Mouse (Mus musculus): ENCODE results near the gene Setd6. TPM values are rescaled to one million over a fixed set of nuclear protein-coding genes. Genes with fewer than 3 reads are reported as not detected.

Gene Setd6
- polyA plus RNA-seq, 1 experiment from 2014 or later, result 15.7 TPM

DNA sequence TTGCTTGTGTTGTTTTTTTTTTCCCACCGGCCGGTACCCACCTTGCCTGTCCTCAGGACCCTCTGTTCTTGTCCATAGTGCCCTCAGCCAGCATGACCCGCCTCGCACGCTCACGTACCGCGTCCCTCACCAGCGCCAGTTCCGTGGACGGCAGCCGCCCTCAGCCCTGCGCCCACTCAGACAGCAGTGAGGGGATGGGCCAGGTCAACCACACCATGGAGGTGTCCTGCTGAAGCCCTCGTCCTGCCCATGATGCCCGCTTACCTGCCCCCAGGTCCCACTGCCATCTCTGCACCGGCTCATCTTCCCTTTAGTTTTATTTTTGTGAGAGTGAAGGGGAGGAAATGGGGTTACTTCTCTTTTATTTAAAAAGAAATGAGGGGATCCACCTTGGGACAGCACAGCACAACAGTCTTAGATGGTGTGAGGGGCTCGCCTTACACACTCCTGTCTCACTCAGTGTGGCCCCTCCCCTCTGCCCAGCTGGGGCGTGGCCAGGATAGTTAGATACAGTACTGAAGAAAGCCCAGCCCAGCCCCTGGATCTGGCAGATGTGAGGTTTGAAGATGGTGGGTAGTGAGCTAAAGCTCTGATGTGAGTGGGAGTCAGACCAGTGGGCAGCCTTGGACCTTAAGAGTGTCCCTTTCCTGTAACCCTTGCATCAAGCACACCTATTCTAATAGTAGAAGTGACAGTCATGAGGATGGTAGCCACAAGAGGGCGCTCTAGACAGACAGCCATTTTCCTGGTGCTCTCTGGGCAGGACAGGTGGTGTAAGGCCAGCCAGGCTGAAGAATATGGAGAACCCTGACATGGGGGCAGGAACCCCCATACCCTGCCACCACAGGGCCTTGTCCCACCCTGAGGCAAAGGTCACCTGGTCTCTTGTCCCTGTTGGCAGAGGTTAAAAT lies 2.3 kb upstream of the Setd6 start:
- WGBS, result 76% methylated on average over 19 of the region's 19 CpGs
- Histone ChIP-seq H3K4me1 (peaks cover 16% of the 10 kb centered on the region), H3K4me2 (no peak overlapping the region), H3K9me3 (no peaks in the 10 kb centered on the region), H3K4me3 (no peak overlapping the region), H3K36me3 (peaks cover 16% of the 10 kb centered on the region), H3K27ac (no peak overlapping the region), H3K9ac (no peak overlapping the region), H3K27me3 (no peaks in the 10 kb centered on the region)
- ATAC-seq (ENCODE audit: insufficient number of reproducible peaks, low FRiP score, low TSS enrichment, low read depth), result no peak

DNA sequence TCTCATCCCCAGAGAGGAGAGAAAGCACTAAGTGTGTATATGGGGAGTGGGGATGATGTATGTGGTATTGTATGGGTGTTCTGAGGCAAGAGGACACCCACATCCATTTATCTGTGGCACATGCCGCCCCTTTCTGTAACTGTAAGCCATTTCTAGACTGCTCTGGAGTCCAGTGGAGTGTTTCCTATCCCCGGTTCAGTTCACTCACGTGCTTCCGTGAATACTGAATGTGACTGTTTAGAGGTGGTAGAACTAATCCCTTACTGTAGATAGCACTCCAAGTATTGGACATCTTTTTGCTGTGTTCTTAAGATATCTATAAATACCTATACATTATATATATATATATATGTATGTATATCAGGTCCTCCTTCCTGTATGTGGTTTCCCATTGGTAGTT lies 1.3 kb upstream of the Setd6 start:
- WGBS, result 92% methylated on average over 4 of the region's 4 CpGs
- Histone ChIP-seq H3K4me2 (no peak overlapping the region), H3K36me3 (peaks cover 24% of the 10 kb centered on the region), H3K4me1 (peaks cover 16% of the 10 kb centered on the region), H3K9me3 (no peaks in the 10 kb centered on the region), H3K4me3 (no peak overlapping the region), H3K9ac (no peak overlapping the region), H3K27ac (no peak overlapping the region), H3K27me3 (no peaks in the 10 kb centered on the region)
- no peak for ATAC-seq (ENCODE audit: insufficient number of reproducible peaks, low FRiP score, low TSS enrichment, low read depth)

DNA sequence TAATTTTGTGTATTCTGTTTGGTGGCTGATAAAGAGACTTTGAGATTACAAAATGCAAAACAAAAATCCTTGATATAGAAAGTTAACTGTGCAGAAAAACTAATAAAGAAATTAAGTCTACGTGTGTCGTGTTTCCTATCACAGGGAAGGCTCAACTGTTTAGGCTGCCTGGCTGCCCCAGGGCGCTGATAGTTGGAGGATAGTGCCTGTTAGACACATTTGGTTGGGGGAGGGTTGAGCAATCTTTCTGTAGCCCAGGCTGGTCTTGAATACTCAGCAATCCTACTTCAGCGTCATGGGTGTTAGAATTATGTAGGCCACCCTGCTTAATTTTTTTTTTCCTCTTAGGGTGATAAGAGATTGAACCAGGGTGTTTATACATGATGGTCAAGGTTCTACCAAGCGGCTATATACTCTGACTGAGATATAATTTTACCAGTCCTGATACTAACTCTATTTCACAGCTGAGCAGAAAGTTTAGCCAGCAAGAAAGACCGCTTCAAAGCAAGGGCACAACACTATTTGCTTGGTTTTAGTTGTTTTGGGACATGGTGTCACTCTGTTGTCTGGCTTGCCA lies 756 bp upstream of the Setd6 start:
- ATAC-seq (ENCODE audit: insufficient number of reproducible peaks, low FRiP score, low TSS enrichment, low read depth), result no peak
- no peaks in the 10 kb centered on the region for H3K9me3 ChIP-seq
- H3K27me3 ChIP-seq, result no peaks in the 10 kb centered on the region
- H3K27ac ChIP-seq, result no peak overlapping the region
- WGBS, result 85% methylated on average over 6 of the region's 6 CpGs
- no peak overlapping the region for H3K9ac ChIP-seq
- peaks cover 30% of the 10 kb centered on the region for H3K36me3 ChIP-seq
- H3K4me1 ChIP-seq, result peaks cover 16% of the 10 kb centered on the region
- peak overlapping the region; percentile 87 for H3K4me3 ChIP-seq
- peak overlapping the region; percentile 91; the same call in 1 of the 2 replicates for H3K4me2 ChIP-seq

DNA sequence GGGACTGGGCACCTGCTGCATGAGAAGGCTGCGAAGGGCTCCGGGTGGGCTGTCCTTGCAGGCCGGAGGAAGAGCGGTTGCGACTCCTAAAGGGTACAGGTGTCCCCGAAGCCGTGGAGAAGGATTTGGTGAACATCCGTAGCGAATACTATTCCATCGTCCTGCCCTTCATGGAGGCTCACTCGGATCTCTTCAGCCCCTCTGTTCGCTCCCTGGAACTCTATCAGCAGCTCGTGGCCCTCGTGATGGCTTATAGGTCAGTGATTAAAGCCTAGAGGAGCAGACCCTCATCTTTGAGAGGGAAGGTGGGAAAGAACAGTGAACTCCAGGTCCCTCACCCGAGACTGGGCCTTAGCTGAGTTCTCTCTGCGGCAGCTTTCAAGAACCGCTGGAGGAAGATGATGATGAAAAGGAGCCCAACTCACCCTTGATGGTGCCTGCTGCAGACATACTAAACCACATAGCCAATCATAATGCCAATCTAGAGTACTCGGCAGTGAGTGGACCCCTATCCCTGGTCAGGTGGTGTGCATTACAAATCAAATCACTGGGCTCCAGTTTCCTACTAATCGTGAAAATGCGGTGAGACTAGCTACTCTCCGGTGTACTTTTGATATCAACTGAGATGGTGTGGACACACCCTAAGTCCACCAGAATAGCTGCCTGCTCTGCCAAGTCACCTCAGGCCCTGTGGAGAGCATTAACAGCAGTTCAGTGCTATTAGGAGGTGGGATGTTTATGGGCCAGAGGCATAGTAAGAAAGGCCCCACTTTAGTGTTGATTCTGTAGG lies 1.1 kb downstream of the Setd6 start:
- peak overlapping the region; percentile 87 for H3K4me3 ChIP-seq
- H3K9me3 ChIP-seq, result no peaks in the 10 kb centered on the region
- ATAC-seq (ENCODE audit: insufficient number of reproducible peaks, low FRiP score, low TSS enrichment, low read depth), result no peak
- H3K27me3 ChIP-seq, result no peaks in the 10 kb centered on the region
- H3K27ac ChIP-seq, result 0 out of 2 replicates have a peak overlapping the region, but pooled peaks have one; percentile 1
- WGBS, result 18% methylated on average over 21 of the region's 21 CpGs
- peak overlapping the region; percentile 87 for H3K9ac ChIP-seq
- H3K4me1 ChIP-seq, result peaks cover 16% of the 10 kb centered on the region
- peaks cover 47% of the 10 kb centered on the region for H3K36me3 ChIP-seq
- peak overlapping the region; percentile 91 for H3K4me2 ChIP-seq

DNA sequence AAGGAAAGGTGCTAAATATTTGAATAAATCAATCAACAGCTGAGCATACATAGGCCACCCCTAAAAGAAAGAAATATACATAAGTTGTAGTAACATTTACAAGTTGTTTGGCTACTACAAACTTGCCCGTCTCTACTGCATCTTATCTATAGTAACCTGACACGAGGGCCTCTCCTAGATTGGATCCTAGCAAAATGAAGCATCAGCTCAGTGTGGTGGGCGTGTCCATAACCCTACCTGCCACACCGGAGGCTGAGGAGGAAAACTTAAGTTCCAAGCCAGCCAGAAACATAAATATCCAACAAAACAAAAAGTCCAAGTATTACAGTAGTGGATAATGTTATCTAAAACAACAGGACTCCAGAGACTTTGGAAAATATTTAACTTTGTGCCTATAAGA lies 11.9 kb downstream of the Setd6 start:
- 80% methylated on average over 4 of the region's 4 CpGs for WGBS
- Histone ChIP-seq H3K27ac (no peak overlapping the region), H3K4me3 (no peak overlapping the region), H3K9ac (no peak overlapping the region), H3K4me1 (no peaks in the 10 kb centered on the region), H3K9me3 (no peaks in the 10 kb centered on the region), H3K4me2 (no peak overlapping the region), H3K36me3 (peaks cover 76% of the 10 kb centered on the region), H3K27me3 (no peaks in the 10 kb centered on the region)
- no peak for ATAC-seq (ENCODE audit: insufficient number of reproducible peaks, low FRiP score, low TSS enrichment, low read depth)

DNA sequence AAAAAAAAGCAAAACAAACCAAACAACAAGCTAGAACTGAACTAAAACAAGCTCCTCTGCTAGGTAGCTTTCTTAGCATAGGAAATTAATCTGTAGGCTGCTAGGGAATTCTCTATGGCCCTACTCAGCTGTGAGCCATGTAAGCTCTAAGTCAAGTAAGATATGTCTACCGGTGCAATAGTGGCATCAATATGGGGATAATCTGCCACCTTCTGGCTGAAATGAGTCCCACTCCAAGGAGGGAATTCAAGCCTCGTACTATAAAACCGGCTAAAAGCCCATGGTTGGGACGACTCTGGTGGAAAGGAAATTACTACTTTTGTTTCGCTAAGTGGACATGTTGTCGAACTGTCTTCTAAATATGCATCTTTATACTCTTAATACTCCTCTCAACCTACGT lies 22.9 kb downstream of the Setd6 start:
- ATAC-seq (ENCODE audit: insufficient number of reproducible peaks, low FRiP score, low TSS enrichment, low read depth), result no peak
- Histone ChIP-seq H3K27me3 (no peaks in the 10 kb centered on the region), H3K9ac (no peak overlapping the region), H3K27ac (no peak overlapping the region), H3K4me2 (no peak overlapping the region), H3K4me1 (no peaks in the 10 kb centered on the region), H3K4me3 (no peak overlapping the region), H3K9me3 (no peaks in the 10 kb centered on the region), H3K36me3 (peaks cover 83% of the 10 kb centered on the region)
- 78% methylated on average over 7 of the region's 7 CpGs for WGBS

DNA sequence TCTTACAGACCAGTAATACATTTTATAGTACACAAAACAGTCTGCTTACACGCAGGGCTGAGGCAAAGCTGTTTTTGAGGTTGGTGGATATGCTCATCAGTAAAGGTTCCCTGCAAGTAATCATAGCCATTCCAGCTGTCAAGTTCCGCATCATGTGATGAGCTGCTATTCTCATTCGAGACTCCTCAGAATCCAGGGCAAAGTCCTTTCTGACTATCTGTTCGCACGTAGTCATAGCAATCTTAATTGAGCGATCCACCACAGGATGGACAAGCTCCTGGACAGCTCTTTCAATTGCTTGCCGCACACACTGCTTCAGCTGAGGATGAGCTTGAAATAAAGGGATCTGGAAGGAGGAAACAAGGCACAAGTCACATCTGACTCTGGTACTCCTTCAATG lies 26.1 kb downstream of the Setd6 start:
- Histone ChIP-seq H3K27me3 (no peaks in the 10 kb centered on the region), H3K27ac (no peak overlapping the region), H3K9ac (no peak overlapping the region), H3K36me3 (peaks cover 88% of the 10 kb centered on the region), H3K4me2 (no peak overlapping the region), H3K4me1 (no peaks in the 10 kb centered on the region), H3K4me3 (no peak overlapping the region), H3K9me3 (no peaks in the 10 kb centered on the region)
- ATAC-seq (ENCODE audit: insufficient number of reproducible peaks, low FRiP score, low TSS enrichment, low read depth), result no peak
- 93% methylated on average over 7 of the region's 7 CpGs for WGBS

DNA sequence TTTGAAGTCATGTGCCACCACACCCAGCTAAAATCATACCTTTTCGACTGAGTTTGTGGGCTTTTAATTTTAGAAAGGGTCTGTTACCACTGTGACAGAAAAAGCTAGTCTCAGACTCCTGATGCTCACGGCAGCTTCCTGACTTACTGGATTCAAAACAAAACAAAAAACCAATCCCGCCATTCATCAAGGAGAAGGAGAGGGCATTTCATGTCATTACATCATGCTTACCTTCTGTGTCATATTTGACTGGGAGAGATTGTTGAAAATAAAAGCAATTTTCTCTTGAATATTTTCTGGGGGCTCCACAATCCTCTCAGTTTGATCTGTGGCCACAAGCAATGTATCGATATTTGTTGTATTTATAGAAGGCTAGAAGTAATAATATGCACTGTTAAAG lies 32.3 kb downstream of the Setd6 start:
- ATAC-seq (ENCODE audit: insufficient number of reproducible peaks, low FRiP score, low TSS enrichment, low read depth), result no peak
- 97% methylated on average over 4 of the region's 4 CpGs for WGBS
- peaks cover 87% of the 10 kb centered on the region for H3K36me3 ChIP-seq
- H3K9ac ChIP-seq, result no peak overlapping the region
- H3K4me2 ChIP-seq, result no peak overlapping the region
- H3K27me3 ChIP-seq, result no peaks in the 10 kb centered on the region
- no peak overlapping the region for H3K4me3 ChIP-seq
- H3K4me1 ChIP-seq, result no peaks in the 10 kb centered on the region
- H3K9me3 ChIP-seq, result no peaks in the 10 kb centered on the region
- no peak overlapping the region for H3K27ac ChIP-seq

DNA sequence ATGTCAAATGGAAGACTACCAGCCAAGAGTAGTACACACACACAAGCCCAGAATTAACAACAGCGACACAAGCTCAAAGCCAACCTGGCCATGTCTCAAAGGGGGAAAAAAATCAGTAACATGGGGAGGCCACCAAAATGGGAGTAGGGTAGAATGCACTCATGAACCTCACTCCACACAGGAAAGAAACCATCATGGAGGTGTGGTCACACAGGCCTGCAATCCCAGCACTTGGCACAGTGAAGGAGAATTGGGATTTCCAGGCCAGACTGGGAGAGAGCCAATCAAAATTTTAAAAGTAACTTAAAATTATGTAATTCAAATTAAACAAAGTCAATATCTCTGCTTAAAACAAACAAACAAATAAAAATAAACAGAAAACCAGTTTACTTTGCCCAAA lies 36.2 kb downstream of the Setd6 start:
- WGBS, result 100% methylated on average over 1 of the region's 1 CpGs
- no peak for ATAC-seq (ENCODE audit: insufficient number of reproducible peaks, low FRiP score, low TSS enrichment, low read depth)

DNA sequence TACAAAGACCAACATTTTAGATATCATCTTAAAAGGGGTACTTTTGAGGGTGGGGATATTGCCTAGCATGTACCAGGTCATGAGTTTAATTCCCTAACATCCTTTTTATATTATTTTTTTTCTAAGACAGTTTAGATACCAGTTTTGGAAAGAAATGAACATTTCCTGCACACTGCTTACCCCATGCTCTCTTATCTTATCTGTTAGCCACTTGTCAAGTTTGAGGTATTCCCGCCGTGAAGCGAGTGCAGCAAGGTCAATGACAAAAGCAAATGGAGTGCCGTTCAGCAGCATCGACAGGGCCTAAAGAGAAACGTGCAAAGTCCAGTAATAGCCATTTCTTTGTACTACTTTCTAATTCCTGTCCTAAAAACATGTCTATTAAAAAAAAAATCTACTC lies 44.6 kb downstream of the Setd6 start:
- 92% methylated on average over 6 of the region's 6 CpGs for WGBS
- Histone ChIP-seq H3K9me3 (no peaks in the 10 kb centered on the region), H3K4me3 (no peak overlapping the region), H3K9ac (no peak overlapping the region), H3K27ac (no peak overlapping the region), H3K27me3 (no peaks in the 10 kb centered on the region), H3K36me3 (peaks cover 68% of the 10 kb centered on the region), H3K4me1 (no peaks in the 10 kb centered on the region), H3K4me2 (no peak overlapping the region)
- no peak for ATAC-seq (ENCODE audit: insufficient number of reproducible peaks, low FRiP score, low TSS enrichment, low read depth)

More for the DNA sequence above, 36.2 kb downstream of the Setd6 start:
- H3K9me3 ChIP-seq, result no peaks in the 10 kb centered on the region
- no peak overlapping the region for H3K4me2 ChIP-seq
- H3K4me1 ChIP-seq, result no peaks in the 10 kb centered on the region
- H3K27ac ChIP-seq, result no peak overlapping the region
- H3K9ac ChIP-seq, result no peak overlapping the region
- no peak overlapping the region for H3K4me3 ChIP-seq
- peaks cover 70% of the 10 kb centered on the region for H3K36me3 ChIP-seq
- H3K27me3 ChIP-seq, result no peaks in the 10 kb centered on the region

DNA sequence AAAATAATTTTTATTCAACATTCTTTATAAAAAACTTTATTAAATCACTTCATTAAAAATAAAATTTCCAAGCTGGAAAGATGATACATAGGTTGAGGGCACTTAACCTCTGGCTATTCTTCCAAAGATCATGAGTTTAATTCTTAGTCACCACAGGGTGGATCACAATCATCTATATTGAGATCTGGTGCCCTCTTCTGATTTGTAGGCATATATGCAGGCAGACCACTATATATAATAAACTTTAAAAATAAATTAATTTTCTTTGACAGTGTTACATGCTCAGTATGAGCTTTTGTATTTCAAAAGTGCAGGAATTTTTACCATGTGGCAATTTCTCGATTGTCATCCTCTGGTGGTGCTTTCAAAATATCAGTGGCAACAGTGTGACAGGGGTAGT lies 48.5 kb downstream of the Setd6 start:
- Histone ChIP-seq H3K36me3 (peaks cover 74% of the 10 kb centered on the region), H3K27ac (no peak overlapping the region), H3K4me3 (no peak overlapping the region), H3K9me3 (no peaks in the 10 kb centered on the region), H3K9ac (no peak overlapping the region), H3K27me3 (no peaks in the 10 kb centered on the region), H3K4me2 (no peak overlapping the region), H3K4me1 (no peaks in the 10 kb centered on the region)
- ATAC-seq (ENCODE audit: insufficient number of reproducible peaks, low FRiP score, low TSS enrichment, low read depth), result no peak
- WGBS, result 90% methylated on average over 1 of the region's 1 CpGs
